Mouse (Mus musculus): ENCODE results near the gene Herc1. TPM values are rescaled to one million over a fixed set of nuclear protein-coding genes. Genes with fewer than 3 reads are reported as not detected.

Gene Herc1
- polyA plus RNA-seq, 1 experiment from 2014 or later: 22.4 TPM

- no peak overlapping the region for H3K4me3 ChIP-seq
- H3K27me3 ChIP-seq (ENCODE audit: low read depth, poor library complexity, severe bottlenecking): no peaks in the 10 kb centered on the region
- H3K27ac ChIP-seq: no peak overlapping the region
- WGBS: 87% methylated on average over 3 of the region's 3 CpGs
- H3K9me3 ChIP-seq (replicated peaks): no peaks in the 10 kb centered on the region
- no peak for DNase-seq (ENCODE audit: low spot score)
- H3K4me1 ChIP-seq: peaks cover 14% of the 10 kb centered on the region; the same call in 1 of the 2 replicates
- no peaks in the 10 kb centered on the region for H3K36me3 ChIP-seq
Measured at GRCm38 (mm10) chr9:66330437-66330836, 19.8 kb upstream of the Herc1 start.

GRCm38 (mm10) chr9:66331548-66331947, 18.7 kb upstream of the Herc1 start:
- Histone ChIP-seq H3K36me3 (no peaks in the 10 kb centered on the region), H3K4me3 (no peak overlapping the region), H3K9me3 (replicated peaks) (no peaks in the 10 kb centered on the region), H3K27me3 (ENCODE audit: low read depth, poor library complexity, severe bottlenecking) (no peaks in the 10 kb centered on the region), H3K4me1 (peaks cover 14% of the 10 kb centered on the region; the same call in 1 of the 2 replicates), H3K27ac (no peak overlapping the region)
- 81% methylated on average over 2 of the region's 2 CpGs for WGBS
- DNase-seq (ENCODE audit: low spot score): no peak

GRCm38 (mm10) chr9:66332393-66332792, 17.9 kb upstream of the Herc1 start:
- no peak for DNase-seq (ENCODE audit: low spot score)
- Histone ChIP-seq H3K36me3 (no peaks in the 10 kb centered on the region), H3K4me3 (no peak overlapping the region), H3K9me3 (replicated peaks) (no peaks in the 10 kb centered on the region), H3K4me1 (peaks cover 14% of the 10 kb centered on the region; the same call in 1 of the 2 replicates), H3K27ac (no peak overlapping the region), H3K27me3 (ENCODE audit: low read depth, poor library complexity, severe bottlenecking) (no peaks in the 10 kb centered on the region)
- WGBS: 83% methylated on average over 2 of the region's 2 CpGs

- no peaks in the 10 kb centered on the region for H3K9me3 ChIP-seq (replicated peaks)
- H3K27ac ChIP-seq: no peak overlapping the region
- H3K27me3 ChIP-seq (ENCODE audit: low read depth, poor library complexity, severe bottlenecking): no peaks in the 10 kb centered on the region
- peaks cover 9% of the 10 kb centered on the region; the same call in 1 of the 2 replicates for H3K4me1 ChIP-seq
- H3K4me3 ChIP-seq: no peak overlapping the region
- no peaks in the 10 kb centered on the region for H3K36me3 ChIP-seq
- DNase-seq (ENCODE audit: low spot score): no peak
Measured at GRCm38 (mm10) chr9:66337280-66337679, 13.0 kb upstream of the Herc1 start.

GRCm38 (mm10) chr9:66338005-66338782, 12.1 kb upstream of the Herc1 start:
- H3K4me1 ChIP-seq: peaks cover 9% of the 10 kb centered on the region; the same call in 1 of the 2 replicates
- no peaks in the 10 kb centered on the region for H3K36me3 ChIP-seq
- DNase-seq (ENCODE audit: low spot score): no peak
- 59% methylated on average over 3 of the region's 3 CpGs for WGBS
- no peak overlapping the region for H3K4me3 ChIP-seq
- no peaks in the 10 kb centered on the region for H3K9me3 ChIP-seq (replicated peaks)
- no peaks in the 10 kb centered on the region for H3K27me3 ChIP-seq (ENCODE audit: low read depth, poor library complexity, severe bottlenecking)
- H3K27ac ChIP-seq: no peak overlapping the region

- H3K9me3 ChIP-seq (replicated peaks): no peaks in the 10 kb centered on the region
- H3K27me3 ChIP-seq (ENCODE audit: low read depth, poor library complexity, severe bottlenecking): no peaks in the 10 kb centered on the region
- H3K27ac ChIP-seq: no peak overlapping the region
- no peak for DNase-seq (ENCODE audit: low spot score)
- H3K4me3 ChIP-seq: no peak overlapping the region
- no peaks in the 10 kb centered on the region for H3K36me3 ChIP-seq
- WGBS: 60% methylated on average over 1 of the region's 1 CpGs
- H3K4me1 ChIP-seq: peaks cover 9% of the 10 kb centered on the region; the same call in 1 of the 2 replicates
Measured at GRCm38 (mm10) chr9:66339714-66340113, 10.5 kb upstream of the Herc1 start.

- Histone ChIP-seq H3K4me1 (peaks cover 9% of the 10 kb centered on the region; the same call in 1 of the 2 replicates), H3K9me3 (replicated peaks) (no peaks in the 10 kb centered on the region), H3K36me3 (no peaks in the 10 kb centered on the region), H3K27me3 (ENCODE audit: low read depth, poor library complexity, severe bottlenecking) (no peaks in the 10 kb centered on the region), H3K4me3 (no peak overlapping the region), H3K27ac (no peak overlapping the region)
- DNase-seq (ENCODE audit: low spot score): no peak
- WGBS: 89% methylated on average over 3 of the region's 3 CpGs
Measured at GRCm38 (mm10) chr9:66340394-66341094, 9.7 kb upstream of the Herc1 start.

GRCm38 (mm10) chr9:66347405-66348035, 2.7 kb upstream of the Herc1 start:
- Histone ChIP-seq H3K4me1 (peaks cover 21% of the 10 kb centered on the region), H3K9me3 (replicated peaks) (no peaks in the 10 kb centered on the region), H3K36me3 (no peaks in the 10 kb centered on the region), H3K4me3 (no peak overlapping the region), H3K27me3 (ENCODE audit: low read depth, poor library complexity, severe bottlenecking) (no peaks in the 10 kb centered on the region), H3K27ac (no peak overlapping the region)
- no peak for DNase-seq (ENCODE audit: low spot score)
- WGBS: 89% methylated on average over 7 of the region's 7 CpGs

- no peak for DNase-seq (ENCODE audit: low spot score)
- 44% methylated on average over 8 of the region's 8 CpGs for WGBS
- H3K4me3 ChIP-seq: peak overlapping the region; percentile 95
Measured at GRCm38 (mm10) chr9:66349144-66349859, 948 bp upstream of the Herc1 start.

GRCm38 (mm10) chr9:66350788-66351430, 659 bp downstream of the Herc1 start:
- DNase-seq (ENCODE audit: low spot score): no peak
- WGBS: 2% methylated on average over 32 of the region's 32 CpGs
- Histone ChIP-seq H3K27ac (peak overlapping the region; percentile 95), H3K4me3 (peak overlapping the region; percentile 95), H3K9me3 (replicated peaks) (no peaks in the 10 kb centered on the region), H3K4me1 (peaks cover 21% of the 10 kb centered on the region), H3K27me3 (ENCODE audit: low read depth, poor library complexity, severe bottlenecking) (no peaks in the 10 kb centered on the region), H3K36me3 (no peaks in the 10 kb centered on the region)

More at GRCm38 (mm10) chr9:66349144-66349859, 948 bp upstream of the Herc1 start:
- no peaks in the 10 kb centered on the region for H3K9me3 ChIP-seq (replicated peaks)
- peak overlapping the region; percentile 95 for H3K27ac ChIP-seq
- peaks cover 21% of the 10 kb centered on the region for H3K4me1 ChIP-seq
- no peaks in the 10 kb centered on the region for H3K36me3 ChIP-seq
- no peaks in the 10 kb centered on the region for H3K27me3 ChIP-seq (ENCODE audit: low read depth, poor library complexity, severe bottlenecking)

- WGBS: 84% methylated on average over 2 of the region's 2 CpGs
- H3K4me1 ChIP-seq: peaks cover 21% of the 10 kb centered on the region
Measured at GRCm38 (mm10) chr9:66352704-66353103, 2.5 kb downstream of the Herc1 start.

GRCm38 (mm10) chr9:66359135-66359534, 8.9 kb downstream of the Herc1 start:
- H3K27me3 ChIP-seq (ENCODE audit: low read depth, poor library complexity, severe bottlenecking): no peaks in the 10 kb centered on the region
- 92% methylated on average over 4 of the region's 4 CpGs for WGBS

More at GRCm38 (mm10) chr9:66352704-66353103, 2.5 kb downstream of the Herc1 start:
- H3K27ac ChIP-seq: no peak overlapping the region
- no peaks in the 10 kb centered on the region for H3K9me3 ChIP-seq (replicated peaks)
- no peak for DNase-seq (ENCODE audit: low spot score)
- H3K4me3 ChIP-seq: no peak overlapping the region
- H3K36me3 ChIP-seq: no peaks in the 10 kb centered on the region
- no peaks in the 10 kb centered on the region for H3K27me3 ChIP-seq (ENCODE audit: low read depth, poor library complexity, severe bottlenecking)

More at GRCm38 (mm10) chr9:66359135-66359534, 8.9 kb downstream of the Herc1 start:
- Histone ChIP-seq H3K4me3 (no peak overlapping the region), H3K36me3 (no peaks in the 10 kb centered on the region), H3K9me3 (replicated peaks) (no peaks in the 10 kb centered on the region), H3K27ac (no peak overlapping the region), H3K4me1 (no peaks in the 10 kb centered on the region)
- no peak for DNase-seq (ENCODE audit: low spot score)

All from limb, embryonic 10.5 days (tissue).